Mouse (Mus musculus) liver, adult 2 months (tissue): ENCODE results near the gene Anapc15-ps. TPM values are rescaled to one million over a fixed set of nuclear protein-coding genes. Genes with fewer than 3 reads are reported as not detected.

Source experiments
- DNase-seq: peaks from one replicate; pipeline ENCODE4 v3.0.0-alpha.2; 2011; ENCODE audit warnings: low read depth, low spot score; ENCODE audit errors: extremely low read depth
- H3K27ac ChIP-seq: fragments of 200-500 bp; replicated peaks from 2 replicates; pipeline ENCODE4 v1.5.1; 2012; ENCODE audit warnings: low read depth, mild to moderate bottlenecking, control low read depth, inconsistent platforms, low read length; ENCODE audit not compliant: insufficient read depth
- H3K27me3 ChIP-seq: fragments of 200-500 bp; 2 replicates; pipeline ENCODE4 v1.6.1; 2012; ENCODE audit warnings: mild to moderate bottlenecking, moderate library complexity, low read length, inconsistent platforms; ENCODE audit not compliant: control insufficient read depth, insufficient read depth
- H3K36me3 ChIP-seq: fragments of 200-500 bp; 2 replicates; pipeline ENCODE4 v1.6.1; 2012; ENCODE audit warnings: low read length, inconsistent platforms; ENCODE audit not compliant: control insufficient read depth, insufficient read depth
- H3K4me1 ChIP-seq: fragments of 200-500 bp; 2 replicates; pipeline ENCODE4 v1.6.1; 2011; ENCODE audit warnings: low read length; ENCODE audit not compliant: control insufficient read depth, insufficient read depth
- H3K4me3 ChIP-seq: fragments of 200-500 bp; 2 replicates; pipeline ENCODE4 v1.5.1; 2011; ENCODE audit warnings: low read depth, mild to moderate bottlenecking, control low read depth, low read length, moderate library complexity; ENCODE audit not compliant: insufficient read depth
- H3K79me2 ChIP-seq: fragments of 200-500 bp; 2 replicates; pipeline ENCODE4 v1.6.1; 2012; ENCODE audit warnings: inconsistent platforms, mild to moderate bottlenecking, low read length, moderate library complexity; ENCODE audit not compliant: control insufficient read depth, insufficient read depth
- H3K9ac ChIP-seq: fragments of 200-500 bp; 2 replicates; pipeline ENCODE4 v1.6.1; 2012; ENCODE audit warnings: low read depth, mild to moderate bottlenecking, control low read depth, inconsistent platforms, low read length
- CTCF ChIP-seq: fragments of 200-500 bp; IDR thresholded peaks from 2 replicates; pipeline ENCODE4 v1.5.1; 2011; ENCODE audit warnings: low read depth, low read length, control low read depth
- POLR2A ChIP-seq: fragments of 200-500 bp; IDR thresholded peaks from 2 replicates; pipeline ENCODE4 v1.6.1; 2011; ENCODE audit warnings: low read length, control low read depth; ENCODE audit not compliant: insufficient read depth; ENCODE audit errors: extremely low read depth
- WGBS: fragments of 180-500 bp; shearing (Covaris S2); methylation state at CpG from one replicate; pipeline ENCODE4 v1.1.7; 2018; 5-methylcytosine and 5-hydroxymethylcytosine counted together
- polyA plus RNA-seq: library from polyadenylated mRNA; depleted of rRNA; stranded (reverse); fragments of >200 nt; gene quantifications from 2 replicates; pipeline ENCODE4 v1.2.3, GENCODE M21; 2012
- total RNA-seq: library from RNA; depleted of rRNA; stranded (reverse); fragments of >200 nt; gene quantifications from 2 replicates; pipeline ENCODE4 v1.2.3, GENCODE M21; 2014

Gene Anapc15-ps
- total and polyA plus RNA-seq, 2 experiments, result not detected

DNA sequence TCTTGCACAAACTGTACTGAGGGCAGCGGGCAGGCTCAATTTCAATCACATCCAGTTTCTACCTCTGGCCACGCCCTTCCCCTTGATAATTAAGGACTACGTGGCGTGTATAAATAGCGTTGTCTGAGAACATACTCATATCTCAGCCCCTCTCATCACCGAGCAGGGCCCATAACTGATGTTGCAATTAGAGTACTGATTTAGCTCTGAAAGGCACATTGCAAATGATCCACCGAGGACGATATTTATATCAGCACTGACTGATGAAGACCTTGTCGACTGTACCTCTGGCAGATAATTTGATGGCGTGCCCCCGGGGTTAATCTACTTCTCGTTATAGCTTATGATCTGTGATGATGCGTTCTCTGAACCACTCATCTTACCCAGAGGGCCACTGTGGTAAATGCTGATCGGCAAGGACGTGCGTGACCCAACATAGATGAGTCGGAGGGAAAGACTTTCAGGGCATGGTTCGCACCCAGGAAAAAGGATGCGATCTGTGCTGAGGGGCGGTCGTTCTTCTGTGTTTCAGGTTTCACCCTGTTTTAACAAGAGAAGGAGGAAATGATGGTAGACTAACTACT is 14.4 kb upstream of the Anapc15-ps start:
- TF ChIP-seq CTCF (no peak), POLR2A (no peak)
- peaks cover 15% of the 10 kb centered on the region for H3K36me3 ChIP-seq
- WGBS, result 88% methylated on average over 21 of the region's 21 CpGs

GRCm38 (mm10) chr10:95686041-95686440 is 12.8 kb upstream of the Anapc15-ps start:
- Histone ChIP-seq H3K9ac (no peak overlapping the region), H3K36me3 (peaks cover 15% of the 10 kb centered on the region), H3K4me3 (no peak overlapping the region), H3K4me1 (no peaks in the 10 kb centered on the region; the same call in none of the 2 replicates), H3K27ac (no peak overlapping the region), H3K27me3 (no peaks in the 10 kb centered on the region), H3K79me2 (no peaks in the 10 kb centered on the region)
- DNase-seq, result no peak
- 81% methylated on average over 4 of the region's 4 CpGs for WGBS
- TF ChIP-seq POLR2A (no peak), CTCF (no peak)

More for the DNA sequence above, 14.4 kb upstream of the Anapc15-ps start:
- Histone ChIP-seq H3K27me3 (no peaks in the 10 kb centered on the region), H3K4me1 (no peaks in the 10 kb centered on the region; the same call in 1 of the 2 replicates), H3K9ac (no peak overlapping the region), H3K4me3 (no peak overlapping the region), H3K79me2 (no peaks in the 10 kb centered on the region), H3K27ac (no peak overlapping the region)
- no peak for DNase-seq

- WGBS, result 80% methylated on average over 15 of the region's 15 CpGs
- H3K36me3 ChIP-seq, result peaks cover 15% of the 10 kb centered on the region
- no peaks in the 10 kb centered on the region for H3K27me3 ChIP-seq
- H3K79me2 ChIP-seq, result no peaks in the 10 kb centered on the region
- TF ChIP-seq CTCF (no peak), POLR2A (no peak)
- H3K4me1 ChIP-seq, result peaks cover under 1% of the 10 kb centered on the region
- no peak overlapping the region for H3K27ac ChIP-seq
- H3K4me3 ChIP-seq, result no peak overlapping the region
- H3K9ac ChIP-seq, result no peak overlapping the region
- DNase-seq, result no peak
Observed at GRCm38 (mm10) chr10:95684782-95685555, 11.7 kb upstream of the Anapc15-ps start.

- no peaks in the 10 kb centered on the region for H3K79me2 ChIP-seq
- no peak for TF ChIP-seq POLR2A
- no peak for TF ChIP-seq CTCF
- no peak overlapping the region for H3K9ac ChIP-seq
- WGBS, result 97% methylated on average over 4 of the region's 4 CpGs
- H3K4me1 ChIP-seq, result peaks cover 2% of the 10 kb centered on the region
- peaks cover 15% of the 10 kb centered on the region for H3K36me3 ChIP-seq
- H3K27me3 ChIP-seq, result no peaks in the 10 kb centered on the region
- no peak overlapping the region for H3K4me3 ChIP-seq
- no peak overlapping the region for H3K27ac ChIP-seq
- DNase-seq, result no peak
Observed at GRCm38 (mm10) chr10:95684250-95684649, 11.0 kb upstream of the Anapc15-ps start.

- no peak overlapping the region for H3K27ac ChIP-seq
- no peak overlapping the region for H3K9ac ChIP-seq
- TF ChIP-seq CTCF (no peak), POLR2A (no peak)
- DNase-seq, result no peak
- WGBS, result 97% methylated on average over 3 of the region's 3 CpGs
- peaks cover 2% of the 10 kb centered on the region for H3K4me1 ChIP-seq
- no peaks in the 10 kb centered on the region for H3K79me2 ChIP-seq
- peaks cover 15% of the 10 kb centered on the region for H3K36me3 ChIP-seq
- no peaks in the 10 kb centered on the region for H3K27me3 ChIP-seq
- no peak overlapping the region for H3K4me3 ChIP-seq
Observed at GRCm38 (mm10) chr10:95683735-95684134, 10.5 kb upstream of the Anapc15-ps start.

DNA sequence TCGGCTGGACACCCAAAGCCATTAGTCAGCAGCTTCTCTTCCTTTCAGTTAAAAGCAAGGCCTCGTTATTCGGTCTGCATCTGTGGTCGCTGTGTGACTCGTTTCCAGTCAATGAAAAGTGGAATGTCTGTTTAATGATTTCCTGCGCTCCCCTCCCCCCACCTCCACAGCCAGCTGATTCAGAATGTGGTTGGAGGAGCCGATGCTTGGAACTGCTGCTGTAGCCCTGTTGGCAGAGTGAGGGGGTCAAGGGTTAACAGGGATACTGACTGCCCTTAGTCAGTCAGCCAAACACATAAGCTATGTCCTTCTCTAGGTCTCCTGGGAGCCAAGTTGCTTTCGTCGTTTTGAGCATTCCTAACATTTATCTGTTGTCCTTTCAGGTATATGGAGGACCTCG is 9.7 kb upstream of the Anapc15-ps start:
- DNase-seq, result peak; percentile 98
- peaks cover 15% of the 10 kb centered on the region for H3K36me3 ChIP-seq

More for the DNA sequence above, 9.7 kb upstream of the Anapc15-ps start:
- Histone ChIP-seq H3K27me3 (no peaks in the 10 kb centered on the region), H3K4me1 (peaks cover 4% of the 10 kb centered on the region), H3K9ac (no peak overlapping the region), H3K79me2 (no peaks in the 10 kb centered on the region), H3K27ac (peak overlapping the region; percentile 66), H3K4me3 (peak overlapping the region; percentile 8; the same call in 1 of the 2 replicates)
- TF ChIP-seq CTCF, result no peak
- peak; percentile 49; the same call in 1 of the 2 replicates for TF ChIP-seq POLR2A
- WGBS, result 18% methylated on average over 10 of the region's 10 CpGs
